Mouse (Mus musculus) ovary, postnatal 36 days (tissue): ENCODE data around the gene Krt1.

Experiments used
- DNase-seq: peaks from one replicate; pipeline ENCODE4 v3.0.0; 2022; ENCODE audit warnings: low spot score, mixed read lengths

Krt1 gene

DNA sequence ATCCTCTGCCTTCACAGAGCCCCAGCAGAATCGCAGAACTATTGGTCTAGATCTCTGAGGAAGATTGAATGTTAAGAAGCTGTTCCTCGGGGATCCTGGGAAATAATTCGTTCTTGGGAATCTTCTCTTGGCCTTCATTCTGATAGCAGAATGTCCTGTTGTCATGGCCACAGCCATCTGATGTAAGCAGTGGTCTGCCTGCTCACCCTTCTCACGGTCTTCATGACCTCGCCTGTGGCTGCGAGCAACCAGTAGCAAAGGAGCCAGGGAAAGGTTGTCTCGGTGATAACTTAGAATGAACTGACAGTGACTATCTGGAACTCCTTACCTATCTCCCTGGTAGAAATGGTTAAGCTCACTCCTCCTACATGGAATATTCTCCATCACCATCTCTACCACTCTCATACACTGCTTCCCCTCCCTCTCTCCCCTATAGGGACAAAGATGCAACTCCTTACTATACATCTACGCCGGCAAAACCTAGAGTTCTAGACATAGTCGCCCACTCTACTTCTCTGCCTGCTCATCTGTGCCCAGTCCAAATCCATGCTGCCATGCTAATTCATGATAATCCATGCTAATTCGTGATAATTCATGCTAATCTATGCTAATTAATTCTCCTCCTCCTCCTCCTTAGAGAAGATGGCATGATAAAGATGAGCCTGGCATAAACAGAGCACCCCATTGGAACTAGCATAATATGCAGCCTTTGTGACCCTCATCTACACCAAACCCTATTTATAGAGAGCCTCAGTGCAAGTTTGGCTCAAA, 47.4 kb downstream of the Krt1 start:
- peak; percentile 25 for DNase-seq

DNA sequence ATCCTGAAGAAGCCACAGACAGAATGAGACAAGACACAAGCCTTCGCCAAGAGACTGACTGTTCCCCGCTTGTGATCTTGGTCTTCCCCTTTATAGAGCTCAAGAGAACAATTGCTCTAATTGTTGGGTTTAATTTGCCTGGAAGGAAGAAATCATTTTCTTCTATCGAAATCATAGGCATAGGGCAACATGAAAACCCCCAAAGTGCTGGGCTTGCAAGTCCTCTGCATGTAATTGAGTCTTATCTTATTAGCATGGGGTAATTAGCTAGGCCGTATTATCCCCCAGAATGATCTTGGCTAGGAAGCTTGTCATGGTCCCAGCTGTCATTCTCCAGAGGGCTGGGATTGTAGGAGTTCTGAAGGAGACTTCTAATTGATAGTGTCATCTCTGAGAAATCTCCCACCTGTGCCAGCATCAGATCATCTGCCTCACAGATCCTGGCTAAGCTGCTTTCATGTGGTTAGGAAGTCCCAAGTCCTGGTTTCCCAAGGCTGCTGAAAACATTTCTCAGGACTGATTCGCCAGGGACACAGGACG, 48.2 kb downstream of the Krt1 start, which contains the start of gene Krt73:
Gene Krt73 (minus strand): TSS at position 51 of the 540 bp plus-strand sequence.
- no peak for DNase-seq
